Mouse (Mus musculus): ENCODE measurements around the gene Osbpl9.

Gene Osbpl9

DNA sequence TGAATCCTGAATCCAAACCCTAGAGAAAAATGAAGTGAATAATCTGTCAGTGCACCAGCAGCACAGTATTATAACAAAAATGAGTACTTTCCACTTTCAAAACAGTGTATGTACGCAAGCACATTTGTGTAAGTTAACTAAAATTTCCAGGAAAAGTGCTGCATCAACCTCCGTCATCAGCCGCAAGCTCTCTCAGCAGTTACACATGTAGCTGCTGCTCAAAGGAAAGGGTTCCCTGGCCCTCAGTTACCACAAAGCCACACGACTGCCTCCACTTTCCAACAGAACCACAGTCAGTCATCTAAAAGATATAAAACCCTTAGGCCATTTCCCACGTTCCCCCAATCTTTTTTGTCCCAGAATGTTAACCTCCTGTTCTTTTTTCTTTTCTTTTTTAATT, 99.5 kb downstream of the Osbpl9 start:
- DNase-seq = no peak

- no peak for DNase-seq
Measured at GRCm38 (mm10) chr4:109098861-109099260, 103.2 kb downstream of the Osbpl9 start.

DNA sequence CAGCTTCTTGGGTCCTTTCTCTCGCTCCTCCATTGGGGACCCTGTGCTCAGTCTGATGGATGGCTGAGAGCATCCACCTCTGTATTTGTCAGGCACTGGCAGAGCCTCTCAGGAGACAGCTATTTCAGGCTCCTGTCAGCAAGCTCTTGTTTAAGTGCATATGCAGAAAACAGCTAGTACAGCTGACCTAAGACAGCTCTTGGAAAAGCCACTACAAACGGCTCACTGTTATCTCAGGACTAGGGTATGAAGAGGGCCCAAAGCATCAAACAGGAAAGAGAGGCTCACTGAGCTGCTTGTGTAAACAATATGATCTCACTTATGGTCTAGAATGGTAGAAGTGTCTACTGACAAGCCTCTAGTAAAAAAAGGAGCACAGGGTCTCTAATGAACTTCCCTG, 107.8 kb downstream of the Osbpl9 start:
- no peak for DNase-seq

GRCm38 (mm10) chr4:109092344-109092743, 109.7 kb downstream of the Osbpl9 start:
- DNase-seq = no peak

DNA sequence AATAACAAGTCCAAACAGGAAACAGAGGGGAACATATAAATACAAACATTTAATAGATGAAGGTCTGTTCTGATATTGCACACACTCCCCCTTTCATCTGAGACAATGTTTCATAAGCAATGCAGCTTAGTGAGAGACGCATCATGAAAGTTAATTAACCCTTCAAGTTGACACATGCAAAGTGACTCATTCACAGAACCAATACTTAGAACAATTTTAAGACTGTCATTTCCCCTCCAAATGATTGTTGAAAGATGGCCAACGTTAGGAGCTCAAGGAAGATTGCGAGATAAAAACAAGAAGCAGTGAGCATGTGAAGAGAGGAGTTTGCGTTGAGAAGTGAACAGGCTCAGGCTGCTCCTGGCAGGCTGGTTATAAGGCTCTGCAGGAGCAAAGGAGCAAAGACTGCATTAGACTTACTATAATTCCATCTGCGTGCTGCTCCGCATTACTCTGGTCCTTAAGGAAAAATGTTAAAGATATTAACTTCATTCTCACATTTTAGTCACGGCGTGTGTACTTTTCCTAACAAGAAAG, 110.8 kb downstream of the Osbpl9 start:
- no peak for DNase-seq

- DNase-seq = no peak
Measured at GRCm38 (mm10) chr4:109089999-109090398, 112.1 kb downstream of the Osbpl9 start.

DNA sequence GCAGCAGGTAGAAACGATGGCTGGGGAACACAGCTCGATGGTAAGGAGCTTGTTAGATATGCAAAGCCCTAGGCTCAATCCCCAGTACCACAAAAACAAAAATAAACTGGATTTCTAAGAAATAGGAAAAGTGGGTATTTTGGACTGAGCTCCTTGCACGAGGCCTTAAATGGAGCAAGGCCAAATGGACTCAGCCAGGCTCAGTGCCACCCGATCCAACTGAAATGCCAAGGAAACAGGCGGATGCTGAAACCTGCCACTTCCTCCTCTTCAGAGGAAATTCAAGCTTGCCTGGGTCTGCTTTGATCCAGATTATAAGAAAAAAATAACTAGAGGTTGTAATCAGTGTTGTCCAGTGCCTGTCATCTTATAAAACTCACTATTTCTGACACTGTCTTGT, 112.9 kb downstream of the Osbpl9 start:
- no peak for DNase-seq

GRCm38 (mm10) chr4:109080118-109080517, 122.0 kb downstream of the Osbpl9 start:
- DNase-seq = no peak

GRCm38 (mm10) chr4:109079676-109080075, 122.4 kb downstream of the Osbpl9 start:
- no peak for DNase-seq

GRCm38 (mm10) chr4:109078941-109079340, 123.1 kb downstream of the Osbpl9 start:
- DNase-seq = no peak

DNA sequence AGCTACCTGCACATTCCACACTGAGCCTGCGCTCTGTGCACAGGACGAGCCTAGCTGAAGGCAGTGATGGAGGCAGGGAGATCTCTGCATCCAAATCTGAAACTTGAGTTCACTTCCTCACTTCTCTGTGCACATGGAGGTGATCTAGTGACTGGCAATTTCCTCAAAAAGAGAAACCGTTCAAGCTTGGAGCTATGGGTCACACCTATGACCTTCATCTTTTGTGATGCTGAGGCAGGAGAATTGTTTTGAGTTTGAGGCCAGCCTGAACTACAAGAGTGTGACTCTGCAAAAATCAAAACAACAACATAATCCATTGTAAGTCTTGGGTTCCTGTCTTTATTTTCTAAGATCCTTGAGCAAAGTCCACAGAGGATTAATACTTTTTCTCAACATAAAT, 128.8 kb downstream of the Osbpl9 start:
- DNase-seq = no peak

DNA sequence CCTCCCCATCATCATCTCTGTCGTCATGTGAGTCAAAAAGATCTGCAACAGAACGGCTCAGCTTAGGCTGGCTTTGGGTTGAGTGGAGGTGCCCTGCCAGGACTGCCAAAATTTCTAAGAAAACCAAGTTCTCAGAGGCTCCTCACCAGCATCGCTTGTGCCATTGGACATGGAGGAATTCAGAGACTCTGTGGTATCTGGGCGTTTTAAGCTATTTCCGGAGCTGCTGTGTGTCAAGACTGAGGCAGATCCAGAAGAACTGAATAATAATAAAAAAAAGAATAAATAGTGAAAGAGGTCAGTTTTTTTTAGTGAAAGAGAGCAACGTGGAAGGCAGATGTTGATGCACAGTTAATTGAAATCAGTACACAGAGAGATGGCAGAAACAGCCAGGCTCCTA, 129.2 kb downstream of the Osbpl9 start:
- DNase-seq = no peak

DNA sequence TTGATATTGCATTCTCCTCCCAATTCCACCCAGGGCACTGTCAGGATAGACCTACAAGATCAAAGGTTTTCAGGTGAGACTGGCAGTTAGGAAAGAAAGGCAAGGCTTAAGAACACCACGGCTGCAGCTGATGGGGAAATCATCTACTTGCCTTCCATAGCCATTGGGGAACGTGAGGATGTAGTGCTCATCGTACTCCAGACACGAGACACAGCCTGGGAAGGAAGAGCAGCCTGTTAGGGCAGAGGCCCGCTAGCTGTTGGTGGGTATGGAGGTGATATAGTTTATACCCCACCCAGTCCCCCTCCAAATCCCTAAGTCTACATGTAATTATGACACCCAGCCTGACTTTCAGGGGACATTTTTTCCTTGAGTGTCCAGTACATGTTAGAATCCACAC, 136.4 kb downstream of the Osbpl9 start:
- DNase-seq = no peak

- no peak for DNase-seq
Measured at GRCm38 (mm10) chr4:109064941-109065340, 137.1 kb downstream of the Osbpl9 start.

DNA sequence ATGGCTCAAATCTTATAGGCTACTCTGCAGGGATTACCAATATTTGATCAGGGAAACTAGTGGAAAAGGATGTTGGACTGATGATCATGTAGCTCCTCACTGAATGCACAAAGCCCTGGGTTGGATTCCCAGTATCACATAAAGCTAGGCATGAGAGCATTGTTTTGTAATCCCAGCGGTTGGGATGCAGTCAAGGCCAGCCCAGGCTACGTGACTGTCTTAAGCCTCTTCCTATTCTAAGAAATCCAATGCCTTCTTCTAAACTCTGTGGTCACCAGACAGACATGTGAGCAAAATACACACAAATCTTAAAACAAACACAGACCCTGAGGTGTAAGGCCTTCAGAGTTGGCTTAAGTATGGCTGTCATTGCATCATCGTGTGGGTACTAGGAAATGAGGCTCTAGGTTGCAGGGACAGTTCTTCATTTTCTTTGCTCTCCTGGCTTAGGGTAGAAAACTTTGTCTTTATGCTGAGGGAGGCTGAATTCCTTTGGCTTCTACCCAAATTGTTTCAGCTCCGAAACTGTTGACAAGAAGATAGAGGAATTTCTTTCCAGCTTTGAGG, 142.7 kb downstream of the Osbpl9 start:
- DNase-seq = no peak

GRCm38 (mm10) chr4:109057640-109058039, 144.4 kb downstream of the Osbpl9 start:
- no peak for DNase-seq

DNA sequence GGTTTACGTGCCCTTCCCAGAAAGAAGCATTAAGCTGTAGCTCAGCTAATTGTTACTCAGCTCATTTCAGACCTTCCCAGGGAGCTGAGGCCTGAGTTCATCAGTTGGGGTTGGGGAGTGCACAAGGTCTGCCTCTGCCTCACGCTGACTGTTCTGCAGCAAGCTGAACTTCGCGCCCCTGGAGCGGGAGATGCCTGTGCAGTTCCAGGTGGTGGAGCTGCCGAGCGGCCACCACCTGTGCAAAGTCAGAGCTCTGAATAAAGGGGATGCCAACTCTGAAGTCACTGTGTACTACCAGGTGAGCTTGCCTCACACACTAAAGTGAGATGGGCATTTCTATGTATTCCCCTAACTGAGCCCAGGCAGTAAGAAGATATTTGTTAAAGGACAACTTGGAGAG, 145.7 kb downstream of the Osbpl9 start:
- DNase-seq = no peak

DNA sequence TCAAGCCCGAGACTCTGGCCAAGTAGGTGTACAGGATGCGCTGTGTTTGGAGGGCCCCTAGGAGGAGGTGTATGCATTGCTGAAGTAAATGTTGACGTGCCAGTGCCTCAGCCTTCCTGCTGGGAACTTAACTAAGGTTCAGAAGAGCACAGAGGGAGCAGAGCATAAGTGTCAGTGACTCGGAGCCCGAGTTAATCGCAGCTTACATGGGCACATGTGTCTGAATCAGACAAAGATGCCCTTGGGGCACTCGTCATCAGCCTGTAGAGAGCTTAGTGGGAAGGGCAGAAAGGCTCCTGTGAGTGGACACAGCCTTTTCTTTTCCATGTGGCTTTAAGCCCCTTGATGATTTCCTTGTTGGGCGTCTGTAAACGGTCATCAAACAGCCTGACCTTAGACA, 148.1 kb downstream of the Osbpl9 start:
- no peak for DNase-seq

GRCm38 (mm10) chr4:109052282-109052681, 149.8 kb downstream of the Osbpl9 start:
- DNase-seq = no peak

DNA sequence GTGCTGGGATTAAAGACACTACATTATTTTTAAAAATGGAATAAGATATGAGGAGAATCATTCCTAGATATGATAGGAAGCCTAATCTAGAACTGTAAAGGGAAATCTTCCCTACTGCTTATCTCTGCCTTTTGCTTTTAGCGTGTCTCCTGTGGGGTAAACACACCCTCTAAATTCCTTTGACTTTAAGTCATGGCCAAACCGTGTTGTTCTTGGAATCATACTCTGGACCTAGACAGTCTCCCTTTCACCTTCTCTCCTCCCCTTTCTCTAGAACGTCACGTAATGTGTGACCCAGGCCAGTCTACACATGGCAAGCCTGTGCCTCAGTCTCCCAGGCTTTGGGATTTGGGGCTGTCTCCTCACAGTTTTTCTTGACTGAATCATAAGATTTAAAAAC, 153.8 kb downstream of the Osbpl9 start:
- no peak for DNase-seq

- no peak for DNase-seq
Measured at GRCm38 (mm10) chr4:109043756-109044155, 158.3 kb downstream of the Osbpl9 start.

- no peak for DNase-seq
Measured at GRCm38 (mm10) chr4:109043294-109043693, 158.8 kb downstream of the Osbpl9 start.

DNA sequence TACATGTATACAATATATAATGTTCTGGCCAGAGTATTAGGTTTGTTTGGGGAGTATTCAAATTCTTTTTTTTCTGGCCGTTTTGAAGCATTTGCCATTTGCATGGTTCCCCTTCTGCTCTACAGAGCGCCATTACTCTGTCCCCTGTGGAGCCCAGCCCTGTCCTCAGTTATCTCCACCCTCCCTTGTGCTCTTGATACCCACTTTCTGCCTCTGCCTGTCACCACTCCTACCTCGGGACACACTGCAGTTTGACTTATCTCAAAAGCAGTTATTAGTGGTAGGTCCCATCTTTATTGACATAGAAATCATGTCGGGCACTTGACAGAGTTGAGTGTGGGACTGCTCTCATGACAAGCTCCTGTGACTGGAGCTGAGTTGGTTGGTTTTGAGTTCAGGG, 159.3 kb downstream of the Osbpl9 start:
- no peak for DNase-seq

DNA sequence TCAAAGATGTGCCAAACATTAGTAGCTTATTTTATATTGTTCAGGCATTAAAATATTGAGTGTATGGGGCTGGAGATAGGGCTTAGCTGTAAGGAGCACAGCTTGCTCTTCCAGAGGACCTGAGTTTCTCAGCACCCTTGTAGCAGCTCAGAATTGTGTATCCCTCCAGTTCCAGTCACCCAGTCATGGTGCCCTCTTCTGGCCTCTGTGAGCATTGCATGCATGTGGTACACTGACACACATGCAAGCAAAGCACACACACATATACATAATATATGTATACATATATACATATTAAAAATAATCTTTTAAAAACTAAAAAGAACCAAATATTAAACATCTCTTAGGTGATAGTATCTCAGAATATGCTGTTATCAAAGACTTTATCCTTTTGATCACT, 165.7 kb downstream of the Osbpl9 start:
- peak; percentile 76 for DNase-seq

- no peak for DNase-seq
Measured at GRCm38 (mm10) chr4:109030266-109030665, 171.8 kb downstream of the Osbpl9 start.

- DNase-seq = no peak
Measured at GRCm38 (mm10) chr4:109029857-109030256, 172.2 kb downstream of the Osbpl9 start.

Data from kidney, adult 18-20 months (tissue).